Mouse (Mus musculus) megakaryocyte progenitor cell, adult 5-6 weeks (primary cell): ENCODE measurements around the gene Tor3a. TPM values are rescaled to one million over a fixed set of nuclear protein-coding genes. Genes with fewer than 3 reads are reported as not detected.

Experiments
- total RNA-seq, 2 experiments: library from RNA; stranded (forward) in 1 of 2; stranded (reverse) in 1 of 2; fragments of 157-497, 149-512 nt in 1 of 2; fragments of 200-1000 nt in 1 of 2; gene quantifications; 2 replicates each; pipeline versions ENCODE4 v1.2.3 to v1.2.4; 2015 to 2017

Tor3a gene
- total RNA-seq, 2 experiments from 2014 or later = 17.0 to 24.6 TPM

Other genes starting within 250 kb of the Tor3a start
- 99.4 and 117 TPM in 2 replicates for gene Soat1, start 200.0 kb downstream of the Tor3a start, total RNA-seq (2015)
- 139 and 140 TPM in 2 replicates for gene Soat1, start 200.0 kb downstream of the Tor3a start, total RNA-seq (2017)
- 5.3 and 6.3 TPM in 2 replicates for gene Gm10031, start 150.3 kb downstream of the Tor3a start, total RNA-seq (2015)
- gene Gm10031, start 150.3 kb downstream of the Tor3a start, total RNA-seq (2017) = 11.9 and 17.3 TPM in 2 replicates
- 7.8 and 10.4 TPM in 2 replicates for gene Abl2, start 115.6 kb downstream of the Tor3a start, total RNA-seq (2015)
- 14.0 and 14.5 TPM in 2 replicates for gene Abl2, start 115.6 kb downstream of the Tor3a start, total RNA-seq (2017)
- 15.0 and 18.5 TPM in 2 replicates for gene Fam20b, start 44.7 kb upstream of the Tor3a start, total RNA-seq (2015)
- gene Fam20b, start 44.7 kb upstream of the Tor3a start, total RNA-seq (2017) = 46.0 and 49.1 TPM in 2 replicates
- 0.07 TPM in 1 of 2 replicates, not detected in the other for gene Angptl1, start 164.2 kb upstream of the Tor3a start, total RNA-seq (2015)
- not detected in 2 replicates for gene Angptl1, start 164.2 kb upstream of the Tor3a start, total RNA-seq (2017)